Mouse (Mus musculus) left cerebral cortex, postnatal 4 days (tissue): ENCODE measurements around the gene Rnf212. TPM values are rescaled to one million over a fixed set of nuclear protein-coding genes. Genes with fewer than 3 reads are reported as not detected.
A peak's percentile ranks its signal among the peaks of the same experiment; 100 is the strongest.
"Not testable (repeated sequence)": the region's sequence is repeated elsewhere in the genome, so short reads cannot be mapped to it uniquely, and the experiment has no call there.

Source experiments
- DNase-seq: peaks from one replicate; pipeline ENCODE4 v3.0.0-alpha.2; 2022
- intact Hi-C: fragments of 180-260 bp; cut with DNase I; formaldehyde crosslinking; loops from one replicate; pipeline ENCODE4 v1.15.1; 2025
- total RNA-seq, 2 experiments: library from RNA; stranded (reverse); gene quantifications; 2 replicates each; pipeline ENCODE4 v1.2.3; 2021

Rnf212 gene
- total RNA-seq = not detected

DNA sequence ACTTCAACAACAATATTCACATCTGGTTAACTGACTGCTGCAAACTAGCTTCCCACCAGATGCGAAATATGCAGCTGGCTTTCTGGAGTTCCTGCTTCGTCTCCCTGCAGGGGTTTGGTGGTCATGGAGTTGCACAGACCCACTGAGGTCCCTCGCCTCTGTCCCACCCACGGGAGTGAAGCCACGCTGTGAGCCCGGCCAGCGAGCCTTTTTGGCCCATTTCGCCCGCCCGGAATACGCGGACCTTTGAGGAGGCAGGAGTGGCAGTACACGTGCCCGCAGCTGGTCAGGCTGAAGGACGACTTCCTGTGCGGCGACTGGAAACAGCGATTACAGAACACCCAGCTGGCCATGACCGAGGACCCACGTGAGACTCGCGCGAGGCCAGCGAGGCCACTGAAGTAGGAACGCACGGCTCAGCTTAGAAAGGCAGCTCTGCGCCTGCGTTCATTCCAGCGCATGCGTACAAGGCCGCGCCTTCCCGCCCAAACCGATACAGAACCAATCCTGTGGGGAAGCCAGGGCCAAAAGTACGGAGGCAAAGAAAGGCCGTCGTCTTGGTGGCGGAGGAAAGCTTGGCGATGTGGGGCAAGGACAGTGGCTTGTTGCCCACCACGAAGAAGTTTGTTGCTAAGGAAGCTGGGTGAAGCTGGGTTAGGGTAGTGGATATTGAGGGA, at the start of gene Rnf212:
TSS of gene Rnf212 (minus strand) at position 353 of the 677 bp plus-strand sequence.
- intact Hi-C loops = no loop called here
- DNase-seq = no peak

GRCm38 (mm10) chr5:108823276-108823675, 48.5 kb upstream of the Rnf212 start:
- DNase-seq = peak; percentile 49
- intact Hi-C loops = no loop called here

DNA sequence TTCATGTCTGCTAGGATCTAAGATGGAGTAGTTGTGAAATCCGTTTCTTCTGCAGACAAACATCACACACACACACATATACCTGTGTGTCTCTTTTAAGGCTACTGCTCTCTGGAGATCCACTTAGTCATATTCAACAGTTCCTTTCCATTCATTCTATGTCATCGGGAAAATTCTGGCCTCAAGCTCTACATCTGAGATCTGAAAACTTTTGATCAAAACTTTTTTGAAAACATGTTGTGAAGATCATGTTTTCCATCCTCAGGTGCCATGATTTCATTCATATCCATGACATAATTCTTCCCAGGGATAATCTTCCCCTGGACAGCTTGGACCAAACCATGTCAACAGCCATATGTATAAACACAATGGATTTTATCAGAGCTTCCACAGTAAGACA, 34.0 kb upstream of the Rnf212 start, which contains the start of gene Vmn2r8:
TSS of gene Vmn2r8 (minus strand) at position 101 of the 400 bp plus-strand sequence.
- DNase-seq, intact Hi-C loops: not testable (repeated sequence)

DNA sequence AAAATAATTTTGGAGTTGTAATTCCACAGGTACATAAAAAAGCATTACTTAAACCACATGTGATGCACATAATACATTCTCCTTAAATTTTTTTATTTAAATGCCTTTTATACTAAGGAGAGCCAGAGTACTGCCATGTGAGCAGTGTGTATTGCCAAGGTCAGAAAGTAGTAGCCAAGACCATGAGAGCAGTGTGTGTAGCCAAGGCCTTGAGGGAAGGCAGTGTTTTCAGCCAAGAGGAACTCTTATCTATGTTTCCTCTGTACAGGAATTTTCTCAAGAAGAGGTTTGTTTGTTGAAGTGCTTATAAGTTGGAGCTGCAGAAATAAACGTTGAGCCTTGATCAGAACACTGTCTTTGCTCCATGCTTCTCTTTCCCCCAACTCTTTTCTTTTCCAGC, 28.9 kb upstream of the Rnf212 start:
- no peak for DNase-seq
- intact Hi-C loops = no loop called here

DNA sequence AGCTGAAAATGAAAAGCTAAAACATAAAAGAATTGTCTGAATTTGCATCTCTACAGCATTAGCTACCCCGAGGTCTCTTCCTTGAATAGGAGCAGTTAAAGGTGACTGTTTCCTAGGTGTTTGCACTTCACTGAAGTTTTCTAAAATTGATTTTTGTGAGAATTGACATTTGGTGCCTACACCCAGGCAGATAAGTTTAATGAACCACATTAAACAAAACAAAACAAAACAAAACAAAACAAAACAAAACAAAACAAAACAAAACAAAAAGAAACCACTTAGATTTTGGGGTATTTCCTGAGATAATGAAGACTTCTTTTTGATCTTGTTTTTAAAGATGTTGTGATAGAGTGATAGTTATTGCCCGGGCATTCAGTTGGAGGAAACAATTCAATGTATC, 20.5 kb upstream of the Rnf212 start, which contains the start of gene Tmed11:
TSS of gene Tmed11 (minus strand) at position 101 of the 400 bp plus-strand sequence.
- DNase-seq, intact Hi-C loops: not testable (repeated sequence)

DNA sequence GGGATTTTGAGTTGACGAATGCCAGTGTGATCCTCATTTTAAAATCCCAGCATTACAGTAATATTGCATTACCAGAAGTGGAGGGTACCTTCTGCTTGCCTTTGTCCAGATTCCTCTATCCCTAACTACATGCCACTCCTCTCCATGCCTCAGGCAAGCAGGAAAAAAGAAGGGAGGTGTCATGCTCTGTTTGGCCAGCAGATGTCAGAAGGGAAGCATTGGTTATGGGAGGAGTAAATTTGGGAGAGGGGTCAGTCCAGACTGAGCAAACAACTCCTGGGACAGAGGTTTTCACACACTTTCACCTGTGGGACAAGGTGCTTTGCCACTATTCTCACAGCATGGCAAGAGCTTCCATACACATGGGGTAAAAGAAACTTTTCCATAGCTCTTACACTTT, 15.6 kb upstream of the Rnf212 start:
- intact Hi-C loops = not testable (repeated sequence)

GRCm38 (mm10) chr5:108760002-108760401, 14.8 kb downstream of the Rnf212 start:
- DNase-seq = no peak
- intact Hi-C loops = no loop called here

More for the DNA sequence above, 15.6 kb upstream of the Rnf212 start:
- peak; percentile 15 for DNase-seq

DNA sequence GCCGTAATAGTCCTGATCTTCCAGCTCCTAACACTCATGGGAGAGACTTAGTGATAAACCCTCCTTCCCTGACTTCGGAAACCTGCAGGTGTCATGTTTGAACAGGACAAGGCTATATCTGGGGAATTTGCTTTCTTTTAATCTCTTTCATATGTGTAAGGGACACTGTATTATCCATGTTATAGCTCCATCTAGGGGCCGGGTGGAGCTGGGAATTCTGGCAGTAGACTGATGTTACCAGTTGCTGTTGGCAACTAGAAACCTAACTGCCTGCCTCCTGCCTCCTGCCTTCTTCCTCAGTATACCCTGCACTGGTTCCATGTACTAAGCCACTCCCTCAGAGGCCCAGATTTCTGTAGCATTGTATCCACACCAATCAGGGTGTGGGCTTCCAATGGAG, 16.4 kb downstream of the Rnf212 start:
- peak; percentile 16 for DNase-seq
- intact Hi-C loops = no loop called here

DNA sequence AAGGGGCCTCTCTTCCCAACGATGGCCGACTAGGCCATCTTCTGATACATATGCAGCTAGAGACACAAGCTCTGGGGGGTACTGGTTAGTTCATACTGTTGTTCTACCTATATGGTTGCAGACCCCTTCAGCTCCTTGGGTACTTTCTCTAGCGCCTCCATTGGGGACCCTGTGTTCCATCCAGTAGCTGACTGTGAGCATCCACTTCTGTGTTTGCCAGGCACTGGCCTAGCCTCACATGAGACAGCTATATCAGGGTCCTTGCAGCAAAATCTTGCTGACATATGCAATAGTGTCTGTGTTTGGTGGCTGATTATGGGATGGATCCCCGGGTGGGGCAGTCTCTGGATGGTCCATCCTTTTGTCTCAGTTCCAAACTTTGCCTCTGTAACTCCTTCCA, 23.5 kb downstream of the Rnf212 start:
- intact Hi-C loops, DNase-seq: not testable (repeated sequence)

- DNase-seq = no peak
- intact Hi-C loops = no loop called here
Measured at GRCm38 (mm10) chr5:108750328-108751210, 24.2 kb downstream of the Rnf212 start.

GRCm38 (mm10) chr5:108744629-108745028, 30.2 kb downstream of the Rnf212 start:
- intact Hi-C loops = no loop called here
- no peak for DNase-seq

DNA sequence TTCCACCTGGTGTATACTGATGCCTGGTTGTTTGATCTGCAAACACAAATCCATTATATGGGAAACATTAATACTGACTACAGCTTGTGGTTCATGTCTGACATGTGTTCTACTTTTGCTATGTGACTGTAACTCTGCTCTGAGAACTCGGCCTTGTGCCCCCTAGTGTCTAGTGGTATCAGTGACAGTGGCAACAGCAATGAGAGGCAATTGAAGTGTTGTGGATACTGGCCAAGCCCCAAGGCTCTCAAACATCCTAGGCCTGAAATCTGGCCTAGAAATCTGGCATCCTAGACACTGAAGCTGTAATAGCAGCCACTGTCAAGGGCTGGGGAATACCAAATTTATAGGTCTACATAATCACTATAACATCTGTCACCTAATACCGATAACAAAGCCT, 30.9 kb downstream of the Rnf212 start:
- DNase-seq = peak; percentile 11
- intact Hi-C loops = no loop called here

- no peak for DNase-seq
- intact Hi-C loops = no loop called here
Measured at GRCm38 (mm10) chr5:108742596-108742995, 32.2 kb downstream of the Rnf212 start.

DNA sequence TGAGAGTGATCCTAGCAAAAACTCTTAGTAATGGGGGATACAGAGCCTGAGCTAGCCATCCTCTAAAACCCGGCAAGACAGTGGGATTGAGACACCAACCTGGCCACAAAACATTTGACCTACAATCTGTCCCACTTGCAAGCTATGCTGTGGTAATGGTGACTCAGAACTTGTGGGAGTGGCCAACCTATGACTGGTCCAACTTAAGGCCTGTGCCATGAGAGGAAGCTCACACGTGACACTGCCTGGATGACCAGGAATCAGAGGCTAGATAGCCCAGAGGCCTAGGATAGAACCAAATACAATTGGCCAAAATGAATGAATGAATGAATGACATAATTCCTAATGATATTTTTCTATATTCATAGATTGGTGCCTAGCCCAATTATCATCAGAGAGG, 32.9 kb downstream of the Rnf212 start:
- DNase-seq = no peak
- intact Hi-C loops = no loop called here

GRCm38 (mm10) chr5:108727425-108727824, 47.4 kb downstream of the Rnf212 start:
- intact Hi-C loops = no loop called here
- no peak for DNase-seq

- peak; percentile 80 for DNase-seq
- intact Hi-C loops = no loop called here
Measured at GRCm38 (mm10) chr5:108726557-108727248, 48.1 kb downstream of the Rnf212 start.

GRCm38 (mm10) chr5:108724006-108724405, 50.8 kb downstream of the Rnf212 start:
- intact Hi-C loops = no loop called here
- no peak for DNase-seq

- intact Hi-C loops = no loop called here
- no peak for DNase-seq
Measured at GRCm38 (mm10) chr5:108719761-108720160, 55.0 kb downstream of the Rnf212 start.

DNA sequence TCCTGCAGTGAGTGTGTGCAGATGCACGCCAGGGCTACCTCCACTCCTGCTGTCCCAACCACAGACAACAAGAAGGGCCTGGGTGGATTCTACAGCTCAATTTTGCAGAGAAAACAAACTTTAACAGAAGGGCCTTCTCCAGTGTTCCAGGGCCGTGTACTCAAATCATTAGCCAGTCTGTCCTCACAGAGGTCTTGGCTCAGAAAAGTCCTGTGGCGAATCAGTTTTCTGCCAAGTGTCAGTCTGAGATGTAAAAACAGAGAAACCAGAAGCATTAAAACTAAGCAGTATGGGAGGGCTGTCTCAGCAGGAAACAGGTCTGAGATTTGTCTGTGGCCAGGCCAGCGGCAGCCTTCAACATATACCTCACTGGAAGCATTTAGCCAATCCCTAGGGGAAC, 56.7 kb downstream of the Rnf212 start:
- intact Hi-C loops = no loop called here
- peak; percentile 70 for DNase-seq

GRCm38 (mm10) chr5:108715974-108716373, 58.8 kb downstream of the Rnf212 start:
- DNase-seq = no peak
- intact Hi-C loops = no loop called here

DNA sequence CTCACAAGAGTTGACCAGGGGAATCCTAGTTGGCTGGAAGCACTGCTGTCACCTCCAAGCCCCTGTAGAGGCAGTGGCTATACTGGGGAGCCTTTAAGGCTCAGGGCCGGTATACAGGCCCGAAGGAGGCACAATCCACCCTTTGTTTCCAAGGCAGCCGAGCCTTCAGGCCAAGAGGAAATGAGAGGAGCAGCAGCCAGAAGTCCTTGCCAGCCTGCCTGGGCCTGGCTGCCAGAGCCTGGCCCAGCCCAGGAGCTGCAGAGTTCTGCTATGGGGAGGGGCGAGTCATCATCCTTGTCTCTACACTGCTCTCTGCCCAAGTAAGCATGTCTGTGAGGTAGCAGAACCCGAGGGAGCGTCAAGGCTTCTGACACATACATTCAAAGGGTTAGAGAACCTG, 60.6 kb downstream of the Rnf212 start:
- DNase-seq = peak; percentile 60
- intact Hi-C loops = no loop called here
